Mouse (Mus musculus) frontal cortex, postnatal 14 days (tissue): ENCODE results near the gene Rtf1.
"Not testable (repeated sequence)": the region's sequence is repeated elsewhere in the genome, so short reads cannot be mapped to it uniquely, and the experiment has no call there.

Experiments used
- DNase-seq, 2 experiments: peaks; one replicate each; pipeline ENCODE4 v3.0.0; 2022; ENCODE audit warnings: low spot score in 2 of 2

Rtf1 gene

DNA sequence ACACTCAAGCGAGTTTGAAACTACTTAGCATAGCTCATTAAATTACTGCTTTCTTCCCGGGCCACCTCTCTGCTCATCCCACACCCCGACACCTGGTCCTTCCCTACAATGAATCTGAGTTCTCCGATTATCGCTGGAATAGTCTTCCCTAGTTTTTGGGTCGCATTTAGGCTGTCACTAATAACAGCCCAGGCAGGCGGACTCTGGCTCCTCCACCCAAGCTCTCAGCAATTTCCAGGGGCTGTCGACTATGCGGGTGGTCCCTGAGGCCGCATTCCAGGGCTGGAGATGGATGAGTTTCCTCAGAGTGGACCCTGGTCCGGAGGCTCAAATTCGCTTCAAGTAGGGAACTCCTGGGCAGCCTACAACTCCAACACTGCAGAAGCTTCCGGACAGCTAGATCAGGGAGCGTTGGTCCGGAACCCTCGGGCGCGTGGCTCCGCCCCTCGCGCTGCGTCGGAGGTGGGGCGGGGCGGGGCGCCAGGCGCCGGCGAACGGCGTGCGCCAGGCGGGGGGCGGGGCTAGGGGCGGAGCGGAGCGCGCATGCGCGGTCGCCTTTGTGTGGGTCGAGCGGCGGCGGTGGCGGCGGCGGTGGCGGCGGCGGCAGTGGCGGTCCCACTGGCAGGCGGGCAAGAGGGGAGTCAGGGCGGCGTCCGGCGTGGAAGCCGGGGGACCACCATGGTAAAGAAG lies at the start of gene Rtf1:
Rtf1 (plus strand) TSS at position 544 of the 690 bp plus-strand sequence.
- peak; percentile 81 to 88 for DNase-seq

DNA sequence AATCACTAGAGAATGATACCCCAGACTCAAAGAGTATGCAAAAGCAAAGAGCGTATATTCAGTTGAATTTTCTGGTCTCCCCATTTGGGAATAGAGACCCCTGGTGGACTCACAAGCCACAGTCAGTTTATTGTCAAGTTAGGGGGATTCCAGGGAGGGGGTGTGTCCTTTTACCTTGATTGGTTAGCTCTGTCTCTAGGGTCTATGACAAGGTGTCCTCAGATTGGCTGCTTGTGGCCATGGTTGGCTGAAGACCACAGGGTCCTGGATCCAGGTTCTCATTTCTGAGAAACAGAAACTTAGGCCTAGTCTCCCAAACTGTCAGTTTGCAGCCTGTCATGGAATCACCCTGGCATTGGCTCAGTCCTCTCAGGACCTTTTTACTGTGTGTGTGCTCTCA lies 38.1 kb upstream of the Rtf1 start:
- no peak for DNase-seq

DNA sequence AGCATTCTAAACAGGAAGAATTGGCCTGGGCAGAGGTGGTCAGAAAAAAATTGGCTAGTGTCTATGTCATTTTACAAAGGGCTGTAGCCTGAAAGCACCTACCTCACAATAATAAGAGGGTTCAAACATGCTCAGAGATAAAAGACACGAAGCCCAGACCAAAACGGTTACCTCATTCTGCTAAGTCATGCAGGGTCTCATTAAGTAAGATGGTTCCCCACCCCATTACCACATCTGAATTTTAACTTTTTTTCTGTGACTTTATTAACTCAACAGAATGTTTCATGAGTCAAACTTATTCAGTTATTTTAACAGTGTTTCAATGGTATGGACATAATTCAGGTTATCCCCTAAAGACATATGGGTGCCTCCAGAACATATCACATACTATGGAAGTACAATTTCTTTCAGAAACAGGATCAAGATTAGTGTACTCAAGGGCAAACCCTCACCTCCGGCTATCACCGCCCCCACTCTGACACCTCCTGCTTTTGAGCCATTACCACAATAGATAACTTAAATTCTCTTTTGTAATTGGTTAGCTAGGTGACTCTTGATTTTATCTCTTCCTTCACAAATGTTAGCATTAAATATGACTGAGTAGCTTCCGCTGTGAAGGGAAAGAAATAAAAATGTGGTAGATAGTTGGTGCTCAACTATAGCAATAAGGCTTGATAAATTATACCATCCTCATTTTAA lies 33.5 kb upstream of the Rtf1 start:
- DNase-seq, result no peak

DNA sequence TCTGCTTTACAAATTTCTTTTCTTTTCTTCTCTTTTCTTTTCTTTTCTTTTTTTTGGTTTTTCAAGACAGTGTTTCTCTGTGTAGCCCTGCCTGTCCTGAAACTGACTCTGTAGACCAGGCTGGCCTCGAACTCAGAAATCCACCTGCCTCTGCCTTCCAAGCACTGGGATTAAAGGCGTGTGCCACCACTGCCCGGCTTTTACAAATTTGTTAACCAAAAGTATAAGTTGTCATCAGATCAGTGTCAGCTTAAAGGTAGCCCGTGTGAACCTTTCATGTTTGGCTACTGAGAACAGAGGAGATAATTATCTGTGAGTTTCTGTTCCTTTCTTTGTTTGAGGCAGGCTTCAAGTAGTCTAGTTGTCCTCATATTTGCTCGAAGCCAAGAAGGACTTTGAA lies 30.6 kb upstream of the Rtf1 start:
- DNase-seq, result no peak

DNA sequence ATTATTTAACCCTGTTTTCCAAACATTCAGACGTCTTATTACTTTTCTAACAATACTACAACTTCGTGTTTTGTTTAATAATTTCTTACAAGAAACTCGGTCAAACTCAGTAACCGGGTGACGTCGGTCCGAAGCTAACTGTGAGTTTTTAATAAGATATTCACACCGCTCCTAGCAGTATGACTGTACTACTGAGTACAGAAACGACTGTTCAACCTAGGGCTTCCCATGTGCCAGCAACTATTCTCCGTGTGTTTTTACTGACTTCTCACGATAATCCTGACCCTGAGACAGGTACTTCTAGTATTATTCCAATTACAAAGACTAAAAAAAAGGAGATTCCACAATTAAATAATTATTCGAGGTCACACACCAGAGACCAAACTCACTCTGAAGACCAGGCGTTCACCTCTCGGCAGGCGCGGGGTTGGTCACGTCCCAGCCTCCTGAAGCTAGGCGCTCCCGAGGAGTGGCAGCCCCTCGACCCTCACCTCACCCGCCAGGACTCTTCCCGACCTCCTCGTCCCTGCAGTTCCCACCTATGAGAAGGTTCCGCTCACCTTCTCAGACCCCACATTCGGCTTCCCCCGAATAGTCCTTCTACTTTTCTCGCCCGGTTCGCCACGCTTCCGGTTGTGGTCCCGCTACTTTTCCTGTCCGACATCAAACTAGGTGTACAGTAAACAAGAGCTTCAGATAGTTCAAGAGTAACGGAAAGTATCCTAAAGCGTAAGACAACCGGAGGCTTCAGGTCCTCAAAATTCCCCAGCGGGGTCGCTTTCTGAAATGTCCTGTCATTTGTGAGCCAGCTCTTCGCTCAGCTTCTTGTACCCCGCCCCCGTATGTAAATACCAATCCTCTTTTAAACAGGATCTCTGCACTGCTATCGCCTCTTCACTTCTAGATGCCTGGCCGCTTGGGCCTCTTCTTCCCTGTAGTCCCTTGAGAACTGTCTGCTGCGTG lies 12.4 kb upstream of the Rtf1 start, which contains the start of gene Ndufaf1:
Ndufaf1 (minus strand) TSS at position 608 of the 963 bp plus-strand sequence.
- peak; percentile 69 for DNase-seq

DNA sequence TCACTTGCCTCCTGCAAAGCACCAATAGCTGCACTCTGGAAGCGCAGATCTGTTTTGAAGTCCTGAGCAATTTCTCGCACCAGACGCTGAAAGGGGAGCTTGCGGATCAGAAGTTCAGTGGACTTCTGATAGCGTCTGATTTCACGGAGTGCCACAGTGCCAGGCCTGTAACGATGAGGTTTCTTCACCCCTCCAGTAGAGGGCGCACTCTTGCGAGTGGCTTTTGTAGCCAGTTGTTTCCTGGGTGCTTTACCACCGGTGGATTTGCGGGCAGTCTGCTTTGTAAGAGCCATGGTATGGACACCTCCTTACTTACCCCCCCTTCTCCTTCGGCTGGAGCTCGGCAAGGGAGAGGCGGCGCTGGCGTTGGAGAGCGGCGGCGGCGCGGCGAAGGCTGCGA lies 9.1 kb upstream of the Rtf1 start:
- DNase-seq, result not testable (repeated sequence)

DNA sequence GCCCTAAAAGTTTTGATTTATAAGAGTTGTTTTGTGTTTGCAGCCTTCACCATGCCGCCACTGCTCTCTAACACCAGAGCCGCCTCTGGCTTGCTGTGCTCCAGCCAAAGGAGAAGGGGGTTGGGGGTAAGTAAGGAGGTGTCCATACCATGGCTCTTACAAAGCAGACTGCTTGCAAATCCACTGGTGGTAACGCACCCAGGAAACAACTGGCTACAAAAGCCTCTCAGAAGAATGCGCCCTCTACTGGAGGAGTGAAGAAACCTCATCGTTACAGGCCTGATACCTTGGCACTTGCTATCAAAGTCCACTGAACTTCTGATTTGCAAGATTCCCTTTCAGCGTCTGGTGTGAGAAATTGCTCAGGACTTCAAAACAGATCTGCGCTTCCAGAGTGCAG lies 5.9 kb upstream of the Rtf1 start:
- DNase-seq, result no peak

DNA sequence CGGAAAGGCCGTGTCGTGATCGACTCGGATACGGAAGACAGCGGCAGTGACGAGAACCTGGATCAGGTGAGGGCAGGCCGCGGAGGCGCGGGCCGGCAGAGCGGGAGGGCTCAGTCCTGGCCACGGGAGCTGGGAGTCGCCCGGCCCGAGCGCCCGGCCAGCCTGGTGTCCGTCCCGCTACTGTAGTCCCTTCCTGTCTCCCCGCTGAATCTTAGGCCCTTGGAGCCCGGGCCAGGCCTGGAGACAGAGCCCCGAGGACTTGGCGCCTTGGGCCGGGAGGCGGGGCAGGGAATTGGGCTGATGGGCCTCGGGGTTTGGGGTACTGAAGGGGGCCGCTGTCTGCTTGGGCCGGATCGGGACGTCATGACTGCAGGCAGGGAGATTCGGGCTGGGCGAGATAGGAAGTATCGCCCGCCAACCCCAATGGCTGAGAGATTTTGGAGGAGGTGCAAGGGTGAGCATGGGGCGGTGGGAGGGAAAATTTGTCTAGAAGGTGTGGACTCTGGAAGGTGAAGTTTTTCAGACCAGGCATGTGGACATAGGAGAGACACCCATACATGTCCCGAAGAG lies 432 bp downstream of the Rtf1 start:
- DNase-seq, result no peak

DNA sequence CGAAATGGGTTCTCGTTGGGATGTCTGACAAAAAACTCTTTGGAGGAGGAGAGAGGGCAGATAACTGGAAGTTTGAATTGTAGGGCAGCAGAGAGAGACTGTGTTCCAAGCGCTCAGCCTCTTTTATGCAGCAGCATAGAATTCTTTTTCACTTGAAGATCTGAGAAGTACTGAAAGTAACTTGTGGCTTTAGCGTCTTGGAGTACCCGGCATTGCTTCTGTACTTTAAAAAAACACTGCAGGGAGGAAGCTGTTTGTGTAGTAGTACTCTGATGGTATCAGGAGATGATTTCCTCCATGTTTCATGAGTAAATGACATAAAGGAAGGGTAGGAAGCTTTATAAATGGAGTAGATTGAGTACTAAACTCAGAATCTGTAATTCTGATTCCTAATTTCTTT lies 963 bp downstream of the Rtf1 start:
- no peak for DNase-seq

DNA sequence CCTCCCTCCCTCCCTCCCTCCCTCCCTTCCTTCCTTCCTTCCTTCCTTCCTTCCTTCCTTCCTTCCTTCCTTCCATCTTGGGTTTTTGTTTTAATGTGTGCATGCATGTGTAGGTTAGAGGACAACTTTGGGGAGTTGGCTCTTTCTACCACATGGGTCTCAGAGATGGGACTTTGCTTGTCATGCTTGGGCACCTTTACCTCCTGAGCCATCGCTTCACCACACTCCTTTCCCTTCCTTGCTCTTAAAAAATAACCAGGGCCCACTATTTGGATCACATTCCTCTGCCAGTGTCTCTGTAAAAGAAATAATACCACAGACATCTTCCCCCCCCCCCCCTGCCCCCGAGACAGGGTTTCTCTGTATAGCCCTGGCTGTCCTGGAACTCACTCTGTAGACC lies 8.8 kb downstream of the Rtf1 start:
- no peak for DNase-seq

DNA sequence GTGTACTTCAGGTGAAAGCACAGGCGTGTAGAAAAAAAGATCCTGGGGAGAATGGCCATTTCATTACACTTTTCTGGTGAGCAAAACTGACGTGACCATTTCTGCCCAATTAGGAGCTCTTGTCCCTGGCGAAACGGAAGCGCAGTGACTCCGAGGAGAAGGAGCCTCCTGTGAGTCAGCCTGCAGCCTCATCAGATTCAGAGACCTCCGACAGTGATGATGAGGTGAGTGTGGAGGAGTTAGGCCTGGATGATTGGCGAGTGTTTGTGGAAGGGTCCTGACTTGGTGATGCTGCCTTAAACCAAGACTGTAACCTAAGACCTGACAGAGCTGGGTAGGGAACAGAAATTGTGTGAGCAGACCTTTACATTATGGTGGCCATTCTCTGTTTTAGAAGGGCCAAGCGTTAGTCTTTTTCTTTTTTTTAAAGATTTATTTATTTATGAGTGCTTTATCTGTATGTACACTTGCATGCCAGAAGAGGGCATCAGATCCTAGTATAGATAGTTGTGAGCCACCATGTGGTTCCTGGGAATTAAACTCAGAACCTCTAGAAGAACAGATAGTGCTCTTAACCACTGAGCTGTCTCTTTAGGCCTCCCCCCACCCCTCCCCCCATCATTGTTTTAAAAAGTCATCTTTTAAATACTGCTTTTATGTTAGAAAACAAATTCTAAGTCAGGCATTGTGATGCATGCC lies 17.3 kb downstream of the Rtf1 start:
- no peak for DNase-seq

DNA sequence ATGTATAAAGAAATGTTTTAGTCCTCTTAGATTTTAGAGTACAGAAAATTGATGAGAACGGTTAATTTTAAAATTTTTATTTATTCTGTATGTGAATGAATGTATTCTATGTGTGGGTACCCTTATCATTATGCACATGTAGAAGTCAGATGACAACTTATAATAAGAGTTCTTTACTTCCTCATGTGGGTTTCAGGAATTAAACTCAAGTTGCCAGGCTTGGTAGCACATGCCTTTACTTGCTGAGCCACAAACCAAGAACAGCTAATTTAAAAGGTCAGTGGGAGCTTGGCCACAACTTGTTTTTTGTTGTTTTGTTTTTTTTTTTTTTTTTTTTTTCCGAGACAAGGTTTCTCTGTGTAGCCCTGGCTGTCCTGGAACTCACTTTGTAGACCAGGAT lies 20.0 kb downstream of the Rtf1 start:
- no peak for DNase-seq

DNA sequence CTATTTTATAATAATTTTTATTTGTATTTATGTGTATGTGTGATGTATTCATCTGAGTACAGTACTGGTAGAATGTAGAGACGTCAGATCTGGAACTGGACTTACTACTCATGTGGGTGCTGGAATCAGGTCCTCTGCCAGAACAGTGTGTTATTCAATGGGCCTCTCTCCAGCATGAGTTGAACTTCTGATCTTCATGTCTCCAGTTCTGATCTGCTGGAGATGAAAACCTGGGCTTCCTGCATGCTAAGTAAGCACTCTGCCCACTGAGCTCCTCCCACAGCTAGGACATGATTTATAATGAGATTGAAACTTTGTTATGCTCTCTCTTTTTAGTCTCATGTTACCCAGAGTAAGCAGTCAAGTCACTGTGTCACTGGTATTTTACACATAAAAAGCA lies 21.2 kb downstream of the Rtf1 start:
- no peak for DNase-seq

DNA sequence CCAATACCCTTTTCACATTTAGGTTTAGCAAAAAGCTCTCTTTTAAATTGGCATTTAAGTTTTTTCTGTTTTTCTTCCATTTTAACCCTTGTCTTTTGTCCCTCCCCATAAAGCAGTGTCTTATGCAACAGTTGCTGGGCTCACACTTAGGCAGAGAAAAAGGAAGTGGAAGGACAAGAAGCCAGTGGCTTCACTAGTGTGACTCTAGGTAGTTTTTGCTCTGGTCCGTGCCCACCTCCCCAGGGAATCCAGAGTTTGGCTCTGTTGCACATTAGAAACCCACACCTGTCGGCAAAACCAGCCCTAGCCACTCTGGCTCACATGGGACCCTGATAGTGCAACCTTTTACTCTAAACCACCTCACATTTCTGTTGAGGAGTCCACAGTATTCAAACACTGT lies 23.6 kb downstream of the Rtf1 start:
- DNase-seq, result no peak

DNA sequence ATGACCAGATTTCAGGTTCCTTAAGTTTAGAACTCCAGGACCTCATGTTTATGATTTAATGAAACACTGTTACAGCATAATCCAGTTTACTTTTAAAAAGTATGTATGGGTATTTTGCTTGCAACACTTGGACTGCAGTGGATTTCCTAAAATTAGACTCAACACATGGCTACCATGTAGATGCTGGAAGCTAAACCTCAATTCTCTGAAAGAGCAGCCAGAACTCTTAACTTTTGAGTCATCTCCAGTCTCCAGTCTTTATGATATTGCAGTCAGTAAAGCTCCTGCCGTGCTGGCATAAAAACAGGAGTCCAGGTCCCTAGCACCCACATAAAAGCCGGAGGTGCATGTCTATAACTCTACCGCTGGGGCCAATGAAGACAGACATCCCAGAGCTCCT lies 25.1 kb downstream of the Rtf1 start:
- DNase-seq, result no peak

DNA sequence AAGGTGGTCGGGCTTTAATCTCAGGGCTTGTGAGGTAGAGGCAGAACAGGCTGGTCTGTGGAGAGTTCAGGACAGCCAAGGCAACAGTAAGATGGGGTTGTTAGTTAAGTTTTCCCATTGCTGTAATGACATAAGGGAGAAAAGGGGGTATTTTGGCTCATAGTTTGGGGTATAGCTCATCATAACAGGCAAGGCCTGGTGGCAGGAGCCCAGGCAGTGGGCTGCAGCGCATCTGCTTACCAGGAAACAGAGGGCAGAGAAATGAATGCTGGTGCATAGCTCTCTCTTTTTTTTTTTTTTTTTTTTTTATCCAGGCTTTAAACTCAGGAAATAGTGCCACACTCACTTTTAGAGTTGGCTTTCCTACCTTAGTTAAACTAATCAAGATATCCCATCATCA lies 28.3 kb downstream of the Rtf1 start:
- DNase-seq, result no peak

DNA sequence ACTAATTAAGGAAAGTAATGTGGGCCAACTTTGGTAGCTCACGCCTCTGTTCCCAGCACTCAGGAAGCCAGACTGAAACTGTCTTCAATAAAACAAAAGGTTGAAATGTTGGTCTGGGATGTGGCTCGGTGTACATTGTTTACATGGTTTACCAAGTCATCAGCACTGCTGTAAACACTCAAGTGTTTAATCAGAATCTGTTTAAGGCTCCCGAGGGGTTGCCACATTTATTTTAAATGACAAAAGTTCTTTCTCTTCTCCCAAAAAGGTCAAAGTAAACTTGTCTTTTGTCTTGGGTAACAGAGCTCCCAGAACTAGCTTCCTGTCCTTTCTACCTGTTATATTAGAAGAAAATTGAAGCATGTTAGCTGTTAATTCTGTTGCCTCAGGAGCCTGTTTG lies 32.8 kb downstream of the Rtf1 start:
- no peak for DNase-seq

DNA sequence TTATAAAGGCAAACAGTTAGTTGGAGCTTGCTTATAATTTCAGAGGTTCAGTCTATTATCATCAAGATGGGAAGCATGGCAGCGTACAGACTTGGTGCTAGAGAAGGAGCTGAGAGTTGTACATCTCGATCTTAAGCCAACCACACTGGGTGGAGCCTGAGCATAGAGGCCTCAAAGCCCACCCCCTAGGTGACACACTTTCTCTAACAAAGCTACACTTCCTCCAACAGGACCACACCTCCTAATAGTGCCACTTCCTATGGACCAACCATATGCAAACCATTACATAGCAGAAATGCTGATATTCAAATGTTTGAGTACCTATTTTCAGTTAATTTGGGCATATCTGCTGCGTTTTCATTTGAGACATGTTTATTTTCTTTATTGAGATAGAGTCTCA lies 35.1 kb downstream of the Rtf1 start:
- no peak for DNase-seq

DNA sequence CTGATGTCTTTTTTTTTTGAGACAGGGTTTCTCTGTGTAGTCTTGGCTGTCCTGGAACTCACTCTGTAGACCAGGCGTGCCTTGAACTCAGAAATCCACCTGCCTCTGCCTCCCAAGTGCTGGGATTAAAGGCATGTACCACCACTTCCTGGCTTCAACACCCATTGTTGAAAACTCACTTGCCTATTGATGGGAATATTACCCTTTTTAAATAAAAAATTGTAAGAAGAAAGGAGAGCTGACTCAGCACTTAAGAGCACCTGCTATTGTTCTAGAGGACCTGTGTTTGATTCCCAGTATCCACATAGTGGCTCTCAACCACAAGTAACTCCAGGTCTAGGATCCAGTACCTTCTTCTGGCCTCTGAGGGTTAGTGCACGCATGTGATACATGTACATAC lies 41.0 kb downstream of the Rtf1 start:
- DNase-seq, result not testable (repeated sequence)

DNA sequence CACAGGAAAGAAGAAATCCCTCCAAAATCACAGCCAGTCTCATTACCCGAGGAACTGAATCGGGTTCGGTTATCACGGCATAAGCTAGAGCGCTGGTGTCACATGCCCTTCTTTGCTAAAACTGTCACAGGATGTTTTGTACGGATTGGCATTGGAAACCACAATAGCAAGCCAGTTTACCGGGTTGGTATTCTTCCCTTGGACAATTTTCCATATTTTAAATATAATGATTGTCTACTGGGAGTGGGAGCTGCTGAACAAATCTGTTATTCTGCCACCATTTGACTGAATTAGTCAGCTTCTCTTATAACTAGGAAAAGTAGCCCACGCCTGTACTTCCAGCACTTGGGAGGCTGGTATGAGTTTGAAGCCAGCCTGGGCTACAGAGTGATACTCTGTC lies 46.2 kb downstream of the Rtf1 start:
- no peak for DNase-seq

DNA sequence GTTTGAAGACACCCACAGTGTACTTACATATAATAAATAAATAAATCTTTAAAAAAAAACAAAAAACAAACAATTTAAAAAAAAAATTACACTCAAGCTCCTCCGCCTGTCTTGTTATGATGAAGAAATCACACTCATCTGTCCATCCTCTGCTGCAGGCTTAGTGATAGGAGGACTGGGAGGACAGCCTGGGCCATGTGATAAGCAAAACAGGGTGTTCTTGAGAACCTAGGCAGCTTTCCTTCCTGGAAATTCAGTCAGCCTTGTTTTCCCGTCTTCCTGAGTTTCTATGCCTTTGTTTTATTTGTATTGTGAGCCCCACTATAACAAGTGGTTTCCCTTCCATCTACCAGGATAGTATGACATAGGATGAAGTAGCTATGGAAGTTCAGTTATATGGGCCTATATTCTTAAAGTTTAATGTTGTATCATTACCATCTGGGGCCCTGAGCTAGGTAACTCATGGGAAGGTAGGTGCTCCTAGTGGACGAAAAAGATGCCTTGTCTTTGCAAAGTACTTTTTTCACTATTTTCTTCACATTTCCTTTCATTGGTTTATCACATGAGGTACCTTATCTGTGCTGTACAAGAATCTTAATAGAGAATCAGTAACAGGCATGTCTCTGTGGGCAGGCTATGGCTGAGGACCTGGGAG lies 53.0 kb downstream of the Rtf1 start:
- DNase-seq, result no peak
